Mouse (Mus musculus) thymus, postnatal 0 days (tissue): ENCODE measurements at regions not wholly inside any gene's neighbourhood (a gene's known extent, or its start where the extent isn't known, plus 50 kb on each side); places are given as distances from the start of the nearest gene placed in this dataset.
A peak's percentile ranks its signal among the peaks of the same experiment; 100 is the strongest.

Experiments used
- DNase-seq: peaks from one replicate; pipeline ENCODE4 v3.0.0-alpha.2; 2015; ENCODE audit warnings: low spot score

- no peak for DNase-seq
These were observed 52.5 kb upstream of the Ddx18 start for GRCm38 (mm10) chr1:121620262-121620661.

GRCm38 (mm10) chr1:121618550-121618949 lies 50.8 kb upstream of the Ddx18 start:
- DNase-seq: peak; percentile 77
